Mouse (Mus musculus) embryonic facial prominence, embryonic 13.5 days (tissue): ENCODE data around the gene Gm5796. TPM values are rescaled to one million over a fixed set of nuclear protein-coding genes. Genes with fewer than 3 reads are reported as not detected.
"Not testable (repeated sequence)": the region's sequence is repeated elsewhere in the genome, so short reads cannot be mapped to it uniquely, and the experiment has no call there.

ENCODE experiments used
- ATAC-seq: fragments of 200-750 bp; cut with Nextera tagmentation; 2 replicates; pipeline ENCODE4 v1.8.0; 2017; ENCODE audit warnings: low read depth; ENCODE audit not compliant: insufficient number of reproducible peaks, insufficient read depth, low FRiP score, low TSS enrichment
- H3K27ac ChIP-seq: fragments of 300-500 bp; sonication (generic); 2 replicates; pipeline ENCODE4 v1.5.1; 2015; ENCODE audit warnings: moderate library complexity, mild to moderate bottlenecking, inconsistent platforms
- H3K27me3 ChIP-seq: fragments of 300-500 bp; sonication (generic); 2 replicates; pipeline ENCODE4 v1.6.1; 2015; ENCODE audit warnings: mild to moderate bottlenecking, inconsistent platforms
- H3K36me3 ChIP-seq: fragments of 300-500 bp; sonication (generic); 2 replicates; pipeline ENCODE4 v1.6.1; 2015; ENCODE audit warnings: mild to moderate bottlenecking, inconsistent platforms
- H3K4me1 ChIP-seq: fragments of 300-500 bp; sonication (generic); 2 replicates; pipeline ENCODE4 v1.6.1; 2015; ENCODE audit warnings: inconsistent platforms
- H3K4me2 ChIP-seq: fragments of 300-500 bp; sonication (generic); 2 replicates; pipeline ENCODE4 v1.6.1; 2015; ENCODE audit warnings: moderate library complexity, mild to moderate bottlenecking, inconsistent platforms
- H3K4me3 ChIP-seq: fragments of 300-500 bp; sonication (generic); 2 replicates; pipeline ENCODE4 v1.5.1; 2015; ENCODE audit warnings: mild to moderate bottlenecking, inconsistent platforms
- H3K9ac ChIP-seq: fragments of 300-500 bp; sonication (generic); 2 replicates; pipeline ENCODE4 v1.6.1; 2015; ENCODE audit warnings: mild to moderate bottlenecking, inconsistent platforms
- H3K9me3 ChIP-seq: fragments of 300-500 bp; sonication (generic); 2 replicates; pipeline ENCODE4 v1.6.1; 2016; ENCODE audit warnings: inconsistent platforms
- WGBS: fragments of 180-500 bp; shearing (Covaris S2); methylation state at CpG from one replicate; pipeline ENCODE4 v1.1.7; 2015; ENCODE audit warnings: mixed read lengths; 5-methylcytosine and 5-hydroxymethylcytosine counted together
- polyA plus RNA-seq: library from polyadenylated mRNA; unstranded; fragments of >200 nt; fragmentation: Nextera tagmentation; extraction: Ambion mirVana; gene quantifications from 2 replicates; pipeline ENCODE4 v1.2.1, GENCODE M21; 2015

Gm5796 gene
- 0.28 and 0.65 TPM in 2 replicates for polyA plus RNA-seq

- H3K27me3 ChIP-seq, H3K9me3 ChIP-seq, H3K4me3 ChIP-seq, H3K9ac ChIP-seq, ATAC-seq, H3K4me2 ChIP-seq, H3K4me1 ChIP-seq, H3K36me3 ChIP-seq, H3K27ac ChIP-seq: not testable (repeated sequence)
- 91% methylated on average over 1 of the region's 3 CpGs for WGBS
Measured at GRCm38 (mm10) chr14:4023641-4024040, at the start of gene Gm5796. Gene Gm5796 (plus strand): TSS chr14:4023941.

GRCm38 (mm10) chr14:3998094-3998493 lies 25.6 kb upstream of the Gm5796 start, which contains the start of gene Gm3099:
Gene Gm3099 (plus strand): TSS chr14:3998394.
- not testable (repeated sequence) for H3K27ac ChIP-seq, H3K4me1 ChIP-seq, H3K4me3 ChIP-seq, H3K27me3 ChIP-seq, H3K9me3 ChIP-seq, H3K36me3 ChIP-seq, ATAC-seq, H3K4me2 ChIP-seq, H3K9ac ChIP-seq
- 49% methylated on average over 2 of the region's 3 CpGs for WGBS

- H3K9ac ChIP-seq, H3K27ac ChIP-seq, ATAC-seq, H3K36me3 ChIP-seq, H3K9me3 ChIP-seq, H3K4me3 ChIP-seq, H3K27me3 ChIP-seq, H3K4me2 ChIP-seq, H3K4me1 ChIP-seq: not testable (repeated sequence)
- 61% methylated on average over 3 of the region's 3 CpGs for WGBS
Measured at GRCm38 (mm10) chr14:4083820-4084219, 60.1 kb downstream of the Gm5796 start, which contains the start of gene Gm3115. Gene Gm3115 (plus strand): TSS chr14:4084120.

Other genes starting within 250 kb of the Gm5796 start
- gene Gm3002, start 213.9 kb upstream of the Gm5796 start, polyA plus RNA-seq = 0.19 and 0.24 TPM in 2 replicates
- 0.20 TPM in 1 of 2 replicates, not detected in the other for gene Gm3033, start 177.7 kb upstream of the Gm5796 start, polyA plus RNA-seq
- gene Gm2916, start 139.8 kb upstream of the Gm5796 start, polyA plus RNA-seq = not detected in 2 replicates
- gene Gm3029, start 92.2 kb upstream of the Gm5796 start, polyA plus RNA-seq = not detected in 2 replicates
- not detected in 2 replicates for gene Gm3095, start 60.4 kb upstream of the Gm5796 start, polyA plus RNA-seq
- not detected in 2 replicates for gene Gm3099, start 25.5 kb upstream of the Gm5796 start, polyA plus RNA-seq
- not detected in 2 replicates for gene Gm3115, start 60.2 kb downstream of the Gm5796 start, polyA plus RNA-seq
- gene Gm8108, start 86.6 kb downstream of the Gm5796 start, polyA plus RNA-seq = 0.81 and 1.3 TPM in 2 replicates
- gene Gm3127, start 141.1 kb downstream of the Gm5796 start, polyA plus RNA-seq = not detected in 2 replicates
- 0.58 and 0.81 TPM in 2 replicates for gene Gm2974, start 158.6 kb downstream of the Gm5796 start, polyA plus RNA-seq
- not detected in 2 replicates for gene Gm3138, start 225.7 kb downstream of the Gm5796 start, polyA plus RNA-seq